In genomic region chr10:62242896-62243295, GRCm38 (mm10) we compare ENCODE assay signal across 8 mouse cellular contexts. TPM values are rescaled to one million over a fixed set of nuclear protein-coding genes. Genes with fewer than 3 reads are reported as not detected.
DNase-seq lines count a peak whose midpoint lies in the region; ATAC-seq and TF ChIP-seq lines count a peak whose summit lies in the region.

No protein-coding gene starts in this region.

- H3K9me3 ChIP-seq in intestine, postnatal 0 days (ENCODE audit: control insufficient read depth) = no peaks in the 10 kb centered on the region
- no peaks in the 10 kb centered on the region for H3K9me3 ChIP-seq in liver, embryonic 14.5 days (ENCODE audit: control insufficient read depth, low read length)

- no peaks in the 10 kb centered on the region for H3K4me1 ChIP-seq in intestine, postnatal 0 days (replicated peaks; ENCODE audit: control insufficient read depth, insufficient read depth, low read length)
- H3K4me1 ChIP-seq in liver, embryonic 14.5 days (replicated peaks; ENCODE audit: control insufficient read depth in 2 of 2, insufficient read depth in 2 of 2, low read length in 1 of 2) = peaks cover 9 to 17% of the 10 kb centered on the region in 2 experiments

- H3K4me3 ChIP-seq in intestine, postnatal 0 days (ENCODE audit: low read depth, low read length) = no peak overlapping the region
- H3K4me3 ChIP-seq in liver, embryonic 14.5 days (ENCODE audit: insufficient read depth in 1 of 2, low read depth in 2 of 2, low read length in 2 of 2) = no peak overlapping the region

- no peak for TF ChIP-seq EP300 in liver, embryonic 14.5 days (IDR thresholded peaks at IDR 0.05; ENCODE audit: low read depth)

- H3K27ac ChIP-seq in intestine, postnatal 0 days (ENCODE audit: low read depth, low read length) = no peak overlapping the region
- no peak overlapping the region for H3K27ac ChIP-seq in liver, embryonic 14.5 days

- peak; percentile 13 for DNase-seq in CD4-positive, CD25-positive, alpha-beta regulatory T cell, adult 2 months (ENCODE audit: low read depth, low spot score)
- DNase-seq in right cerebral cortex, adult 18-20 months = peak; percentile 46
- DNase-seq in right cerebral cortex, postnatal 36 days (ENCODE audit: low spot score in 2 of 2) = no peak
- peak; percentile 77 for DNase-seq in embryo, embryonic 10.5 days (ENCODE audit: low spot score)
- peak in 2 of 3 experiments; percentile 37 to 48 for DNase-seq in liver, embryonic 14.5 days (ENCODE audit: low read depth in 3 of 3, low spot score in 3 of 3)
- DNase-seq in spleen, postnatal 4 days (ENCODE audit: low spot score in 2 of 2) = peak; percentile 43 to 75

- H3K9ac ChIP-seq in intestine, postnatal 0 days (ENCODE audit: low read depth, low read length) = no peak overlapping the region
- H3K9ac ChIP-seq in liver, embryonic 14.5 days (replicated peaks) = no peak overlapping the region

- H3K4me2 ChIP-seq in intestine, postnatal 0 days (replicated peaks; ENCODE audit: low read depth) = no peak overlapping the region
- no peak overlapping the region for H3K4me2 ChIP-seq in liver, embryonic 14.5 days (ENCODE audit: low read depth)

- peak; percentile 86 for TF ChIP-seq CTCF in intestine, postnatal 0 days (IDR thresholded peaks at IDR 0.05; ENCODE audit: low read depth)
- peak; percentile 73 for TF ChIP-seq CTCF in liver, embryonic 14.5 days (IDR thresholded peaks at IDR 0.05; ENCODE audit: low read depth)

- 49% methylated on average over 10 of the region's 13 CpGs for WGBS in intestine, postnatal 0 days
- 46% methylated on average over 11 of the region's 13 CpGs for WGBS in liver, embryonic 14.5 days (ENCODE audit: insufficient replicate concordance)

- H3K36me3 ChIP-seq in intestine, postnatal 0 days (ENCODE audit: control insufficient read depth, insufficient read depth) = no peaks in the 10 kb centered on the region
- no peaks in the 10 kb centered on the region for H3K36me3 ChIP-seq in liver, embryonic 14.5 days (replicated peaks; ENCODE audit: control insufficient read depth, insufficient read depth, low read depth)

- H3K27me3 ChIP-seq in intestine, postnatal 0 days (replicated peaks; ENCODE audit: control insufficient read depth, insufficient read depth, low read length) = no peaks in the 10 kb centered on the region
- no peaks in the 10 kb centered on the region for H3K27me3 ChIP-seq in liver, embryonic 14.5 days (ENCODE audit: control insufficient read depth, insufficient read depth, low read length)

- ATAC-seq in CD4-positive, CD25-positive, alpha-beta regulatory T cell, adult 4 months = no peak
- ATAC-seq in intestine, postnatal 0 days = no peak
- no peak for ATAC-seq in liver, embryonic 14.5 days (ENCODE audit: insufficient read depth)

RNA-seq across cellular contexts. Expression of gene Tacr2, which starts 9.3 kb away (rescaled TPM):
- not detected for polyA plus RNA-seq in CD4-positive, CD25-positive, alpha-beta regulatory T cell, adult 4 months (2017; shearing (Covaris generic))
- polyA plus RNA-seq in intestine, postnatal 0 days (2015; fragmentation: Nextera tagmentation; extraction: Ambion mirVana) = 0.31 and 0.90 TPM in 2 replicates
- not detected in 2 replicates for polyA plus RNA-seq in liver, embryonic 14.5 days (2012; rRNA removed)
- not detected in 2 replicates for polyA plus RNA-seq in liver, embryonic 14.5 days (2014; fragmentation: Nextera tagmentation; extraction: Ambion mirVana)

RNA-seq across cellular contexts. Expression of gene Tspan15, which starts 11.8 kb away (rescaled TPM):
- polyA plus RNA-seq in CD4-positive, CD25-positive, alpha-beta regulatory T cell, adult 4 months (2017; shearing (Covaris generic)) = under 1 TPM; 0.16 to 0.17 TPM
- polyA plus RNA-seq in intestine, postnatal 0 days (2015; fragmentation: Nextera tagmentation; extraction: Ambion mirVana) = 96.8 and 100 TPM in 2 replicates
- polyA plus RNA-seq in liver, embryonic 14.5 days (2012; rRNA removed) = 7.3 and 11.0 TPM in 2 replicates
- 7.3 and 9.8 TPM in 2 replicates for polyA plus RNA-seq in liver, embryonic 14.5 days (2014; fragmentation: Nextera tagmentation; extraction: Ambion mirVana)

Comparison
In these comparisons a context has a peak if more than half of its experiments do, and no peak if none do; other contexts are left out.
1. DNase-seq: peak in CD4-positive, CD25-positive, alpha-beta regulatory T cell, adult 2 months (single experiment), right cerebral cortex, adult 18-20 months (single experiment), embryo, embryonic 10.5 days (single experiment), liver, embryonic 14.5 days (2 of 3) and spleen, postnatal 4 days (2 of 2); none in right cerebral cortex, postnatal 36 days (0 of 2).